Mouse (Mus musculus) small intestine, adult 2 months (tissue): ENCODE results near the gene Hist2h2be. TPM values are rescaled to one million over a fixed set of nuclear protein-coding genes. Genes with fewer than 3 reads are reported as not detected.

Experiments
- H3K27ac ChIP-seq: fragments of 200-500 bp; 2 replicates; pipeline ENCODE4 v1.5.1; 2012; ENCODE audit warnings: low read depth, low read length, control low read depth, inconsistent platforms; ENCODE audit not compliant: insufficient read depth
- H3K27me3 ChIP-seq: fragments of 200-500 bp; 2 replicates; pipeline ENCODE4 v1.6.1; 2012; ENCODE audit warnings: mild to moderate bottlenecking, moderate library complexity, low read length, inconsistent platforms; ENCODE audit not compliant: control insufficient read depth, insufficient read depth
- H3K36me3 ChIP-seq: fragments of 200-500 bp; 2 replicates; pipeline ENCODE4 v1.6.1; 2012; ENCODE audit warnings: mild to moderate bottlenecking, low read length, control low read depth, inconsistent platforms; ENCODE audit not compliant: control insufficient read depth, insufficient read depth
- H3K4me1 ChIP-seq: fragments of 200-500 bp; 2 replicates; pipeline ENCODE4 v1.6.1; 2012; ENCODE audit warnings: low read length, inconsistent platforms, mixed read lengths; ENCODE audit not compliant: control insufficient read depth, insufficient read depth, insufficient read length
- H3K4me3 ChIP-seq: fragments of 200-500 bp; 2 replicates; pipeline ENCODE4 v1.5.1; 2012; ENCODE audit warnings: low read depth, mild to moderate bottlenecking, control low read depth, inconsistent platforms, low read length, moderate library complexity
- CTCF ChIP-seq: fragments of 200-500 bp; IDR thresholded peaks from 2 replicates; pipeline ENCODE4 v1.5.1; 2012; ENCODE audit warnings: low read depth, mild to moderate bottlenecking, control low read depth, inconsistent platforms, low read length, moderate library complexity, mixed read lengths; ENCODE audit not compliant: insufficient replicate concordance, insufficient read length; ENCODE audit errors: extremely low read depth
- POLR2A ChIP-seq: fragments of 200-500 bp; IDR thresholded peaks from 2 replicates; pipeline ENCODE4 v1.6.1; 2012; ENCODE audit warnings: low read depth, mild to moderate bottlenecking, control low read depth, inconsistent platforms, low read length, moderate library complexity
- WGBS: fragments of 180-500 bp; shearing (Covaris S2); methylation state at CpG from one replicate; pipeline ENCODE4 v1.1.7; 2018; 5-methylcytosine and 5-hydroxymethylcytosine counted together
- polyA plus RNA-seq: library from polyadenylated mRNA; depleted of rRNA; stranded (reverse); fragments of >200 nt; gene quantifications from 2 replicates; pipeline ENCODE4 v1.2.3, GENCODE M21; 2012

Gene Hist2h2be
- polyA plus RNA-seq, 1 experiment, result 1.4 TPM

DNA sequence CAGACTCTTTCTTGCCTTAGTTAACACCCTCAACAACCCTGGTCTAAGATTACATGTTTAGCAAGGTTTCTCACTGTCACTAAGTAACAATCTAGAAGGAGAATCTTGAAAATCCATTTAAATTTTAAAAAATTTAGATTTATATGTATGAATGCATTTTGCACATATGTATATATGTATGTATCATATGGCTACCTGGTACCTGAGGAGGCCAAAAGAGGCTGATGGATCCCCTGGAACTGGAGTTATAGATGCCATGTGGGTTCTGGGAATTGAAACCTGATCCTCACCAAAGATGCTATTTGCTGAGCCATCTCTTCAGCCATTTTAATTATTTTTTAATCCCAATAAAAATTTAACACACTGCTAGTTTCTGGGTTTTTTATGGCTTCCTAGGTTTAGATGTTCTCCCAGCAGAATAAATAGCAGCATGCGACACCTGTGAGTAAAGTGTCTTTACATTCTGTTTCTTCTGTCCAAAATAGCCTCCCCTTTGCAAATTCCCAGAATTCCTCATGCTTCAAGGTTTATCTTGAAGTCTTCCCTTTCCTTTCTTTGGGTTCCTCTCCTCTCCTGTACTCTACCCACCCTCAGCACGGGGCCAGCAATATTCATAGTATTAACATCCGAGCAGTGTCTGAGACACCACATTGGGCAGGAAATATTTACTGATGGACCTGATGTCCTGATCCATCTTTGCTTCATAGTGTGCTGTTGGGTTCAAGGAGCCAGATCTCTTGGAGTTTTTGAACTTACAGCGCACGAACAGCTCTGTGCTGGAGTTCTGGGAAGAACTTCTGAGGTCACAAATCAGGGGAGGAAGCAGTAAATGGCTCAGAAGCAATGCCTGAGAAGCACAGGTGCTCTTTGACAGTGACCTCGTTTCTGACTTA, 27.5 kb downstream of the Hist2h2be start:
- TF ChIP-seq POLR2A (no peak), CTCF (no peak)
- WGBS, result 45% methylated on average over 6 of the region's 6 CpGs
- Histone ChIP-seq H3K27me3 (no peaks in the 10 kb centered on the region), H3K36me3 (no peaks in the 10 kb centered on the region), H3K4me1 (peaks cover 6% of the 10 kb centered on the region; the same call in 1 of the 2 replicates), H3K4me3 (no peak overlapping the region), H3K27ac (no peak overlapping the region)

GRCm38 (mm10) chr3:96249034-96249345, 28.1 kb downstream of the Hist2h2be start:
- H3K4me3 ChIP-seq, result no peak overlapping the region
- no peaks in the 10 kb centered on the region for H3K36me3 ChIP-seq
- no peak overlapping the region for H3K27ac ChIP-seq
- no peak for TF ChIP-seq POLR2A
- TF ChIP-seq CTCF, result no peak
- WGBS, result 61% methylated on average over 4 of the region's 4 CpGs
- H3K27me3 ChIP-seq, result no peaks in the 10 kb centered on the region
- peaks cover 4% of the 10 kb centered on the region; the same call in 1 of the 2 replicates for H3K4me1 ChIP-seq

GRCm38 (mm10) chr3:96250890-96251289, 30.0 kb downstream of the Hist2h2be start:
- Histone ChIP-seq H3K36me3 (no peaks in the 10 kb centered on the region), H3K4me3 (no peak overlapping the region), H3K27ac (no peak overlapping the region), H3K27me3 (no peaks in the 10 kb centered on the region), H3K4me1 (no peaks in the 10 kb centered on the region)
- WGBS, result 47% methylated on average over 3 of the region's 3 CpGs
- TF ChIP-seq POLR2A (no peak), CTCF (no peak)

- H3K27ac ChIP-seq, result no peak overlapping the region
- H3K4me3 ChIP-seq, result no peak overlapping the region
- 74% methylated on average over 3 of the region's 3 CpGs for WGBS
- TF ChIP-seq CTCF, result no peak
- no peak for TF ChIP-seq POLR2A
- no peaks in the 10 kb centered on the region for H3K36me3 ChIP-seq
- H3K4me1 ChIP-seq, result peaks cover 3% of the 10 kb centered on the region; the same call in 1 of the 2 replicates
- no peaks in the 10 kb centered on the region for H3K27me3 ChIP-seq
These were observed 30.9 kb downstream of the Hist2h2be start for GRCm38 (mm10) chr3:96251787-96252186.

DNA sequence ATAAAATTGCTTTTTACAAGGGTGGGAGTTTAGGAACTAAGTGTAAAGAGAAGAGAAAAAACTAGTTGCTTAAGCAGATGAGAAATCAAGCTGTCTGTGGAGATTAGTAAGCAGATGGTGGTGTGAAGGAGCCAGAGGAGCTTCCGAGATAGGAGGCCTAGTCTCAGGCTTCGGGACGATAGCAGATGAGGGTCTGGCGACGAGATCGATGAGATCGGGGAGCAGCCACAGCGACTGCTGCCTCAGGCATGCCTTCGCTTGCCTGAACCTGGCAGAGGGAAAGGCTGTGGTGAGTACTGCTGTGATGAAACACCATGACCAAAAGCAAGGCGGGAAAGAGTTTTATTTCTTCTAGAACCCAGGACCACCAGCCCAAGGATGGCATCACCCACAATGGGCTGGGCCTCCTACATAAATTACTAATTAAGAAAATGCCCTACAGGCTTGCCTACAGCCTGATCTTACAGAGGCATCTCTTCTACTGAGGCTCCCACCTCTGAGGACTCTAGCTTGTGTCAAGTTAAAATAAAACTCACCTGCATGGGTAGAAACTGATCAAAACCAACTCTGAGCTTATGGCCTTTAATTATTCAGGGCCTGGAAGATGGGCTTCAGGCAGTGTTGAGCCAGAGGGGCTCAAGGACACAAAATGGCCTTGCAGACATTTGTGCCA, 33.9 kb downstream of the Hist2h2be start:
- H3K4me1 ChIP-seq, result peaks cover 6% of the 10 kb centered on the region; the same call in 1 of the 2 replicates
- WGBS, result 87% methylated on average over 10 of the region's 10 CpGs
- no peak for TF ChIP-seq CTCF
- TF ChIP-seq POLR2A, result no peak
- H3K27me3 ChIP-seq, result no peaks in the 10 kb centered on the region
- no peak overlapping the region for H3K27ac ChIP-seq
- no peaks in the 10 kb centered on the region for H3K36me3 ChIP-seq
- no peak overlapping the region for H3K4me3 ChIP-seq

DNA sequence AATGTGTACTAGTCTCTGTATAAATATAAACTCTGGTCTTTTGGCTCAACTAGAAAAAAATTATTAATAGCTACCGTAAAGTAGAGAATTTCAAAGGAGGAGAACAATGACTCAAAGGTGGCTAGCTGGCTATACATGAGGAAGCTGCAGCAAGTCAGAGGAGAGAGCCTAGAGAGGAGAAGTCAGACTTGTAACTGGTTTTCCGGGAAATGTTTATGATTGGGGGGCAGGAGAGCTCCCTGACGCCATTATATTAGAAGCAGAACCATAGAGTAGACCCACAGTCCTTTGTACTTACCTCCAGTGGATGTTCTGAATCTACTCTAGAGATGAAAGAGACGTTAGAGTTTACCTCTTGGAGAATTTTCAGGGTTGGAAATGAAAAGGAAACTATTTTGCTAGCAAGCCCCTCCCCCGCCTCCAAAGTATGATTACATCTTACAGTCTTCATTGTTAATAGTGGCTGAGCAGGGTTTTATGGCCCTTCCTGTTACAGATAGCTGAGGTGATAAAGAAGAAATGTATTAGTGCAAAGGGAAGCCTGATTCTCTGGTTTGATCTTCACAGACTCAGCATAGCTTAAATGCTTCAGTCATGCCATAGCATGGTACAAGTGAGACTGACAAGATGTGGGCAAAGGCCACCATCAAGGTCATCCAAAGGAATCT, 35.1 kb downstream of the Hist2h2be start:
- Histone ChIP-seq H3K36me3 (no peaks in the 10 kb centered on the region), H3K27me3 (no peaks in the 10 kb centered on the region), H3K4me1 (peaks cover 6% of the 10 kb centered on the region; the same call in 1 of the 2 replicates), H3K27ac (0 out of 2 replicates have a peak overlapping the region, but pooled peaks have one; percentile 21), H3K4me3 (no peak overlapping the region)
- TF ChIP-seq CTCF (no peak), POLR2A (no peak)
- 18% methylated on average over 5 of the region's 5 CpGs for WGBS

- Histone ChIP-seq H3K27me3 (no peaks in the 10 kb centered on the region), H3K36me3 (no peaks in the 10 kb centered on the region), H3K4me3 (no peak overlapping the region), H3K4me1 (peaks cover 10% of the 10 kb centered on the region; the same call in 1 of the 2 replicates), H3K27ac (no peak overlapping the region)
- no peak for TF ChIP-seq POLR2A
- no peak for TF ChIP-seq CTCF
- WGBS, result 66% methylated on average over 3 of the region's 3 CpGs
These were observed 36.3 kb downstream of the Hist2h2be start for GRCm38 (mm10) chr3:96257190-96257589.
